Mouse (Mus musculus) forebrain, embryonic 10.5 days (tissue): ENCODE measurements around the gene Olfr718-ps1. TPM values are rescaled to one million over a fixed set of nuclear protein-coding genes. Genes with fewer than 3 reads are reported as not detected.

Source experiments
- DNase-seq: peaks from one replicate; pipeline ENCODE4 v3.0.0-alpha.2; 2017; ENCODE audit warnings: low spot score; ENCODE audit errors: extremely low spot score
- H3K27ac ChIP-seq: fragments of 300-500 bp; sonication (generic); 2 replicates; pipeline ENCODE4 v1.5.1; 2016; ENCODE audit warnings: mild to moderate bottlenecking
- H3K27me3 ChIP-seq: fragments of 300-500 bp; sonication (generic); 2 replicates; pipeline ENCODE4 v1.6.1; 2016; ENCODE audit warnings: mild to moderate bottlenecking; ENCODE audit not compliant: poor library complexity, severe bottlenecking
- H3K36me3 ChIP-seq: fragments of 300-500 bp; sonication (generic); replicated peaks from 2 replicates; pipeline ENCODE4 v1.6.1; 2016; ENCODE audit warnings: mild to moderate bottlenecking, moderate library complexity
- H3K4me1 ChIP-seq: fragments of 300-500 bp; sonication (generic); 2 replicates; pipeline ENCODE4 v1.6.1; 2016
- H3K4me3 ChIP-seq: fragments of 300-500 bp; sonication (generic); 2 replicates; pipeline ENCODE4 v1.5.1; 2016; ENCODE audit warnings: mild to moderate bottlenecking, moderate library complexity
- H3K9me3 ChIP-seq: fragments of 300-500 bp; sonication (generic); 2 replicates; pipeline ENCODE4 v1.6.1; 2016; ENCODE audit warnings: mild to moderate bottlenecking, moderate library complexity
- WGBS: fragments of 180-500 bp; shearing (Covaris S2); methylation state at CpG from one replicate; pipeline ENCODE4 v1.1.7; 2016; 5-methylcytosine and 5-hydroxymethylcytosine counted together
- polyA plus RNA-seq: library from polyadenylated mRNA; unstranded; fragments of >200 nt; fragmentation: Nextera tagmentation; extraction: Ambion mirVana; gene quantifications from 2 replicates; pipeline ENCODE4 v1.2.1, GENCODE M21; 2016

Olfr718-ps1 gene
- polyA plus RNA-seq, 1 experiment from 2014 or later = not detected

DNA sequence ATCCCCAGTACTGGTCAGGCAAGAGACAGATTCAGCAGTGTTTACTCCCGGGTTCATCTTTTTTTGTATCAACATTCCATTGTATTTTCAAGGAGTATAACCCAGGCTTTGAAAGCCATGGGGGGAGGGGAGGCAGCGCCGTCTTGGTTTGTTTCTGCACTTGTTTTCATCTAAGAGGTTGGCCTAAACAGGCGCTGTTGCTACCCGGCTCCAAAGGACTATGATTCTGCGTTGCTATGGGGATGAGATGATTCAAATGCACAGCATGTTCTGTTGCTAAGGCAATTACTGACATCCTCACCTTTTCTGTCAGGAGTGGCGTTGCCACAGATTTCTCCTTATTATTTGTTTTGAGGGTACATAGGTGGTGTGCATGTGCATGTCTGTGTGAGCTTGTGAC, 21.8 kb downstream of the Olfr718-ps1 start:
- H3K9me3 ChIP-seq = peaks cover 8% of the 10 kb centered on the region; the same call in 1 of the 2 replicates
- no peaks in the 10 kb centered on the region for H3K36me3 ChIP-seq
- 0 out of 2 replicates have a peak overlapping the region, but pooled peaks have one; percentile 5 for H3K27ac ChIP-seq
- H3K27me3 ChIP-seq = no peaks in the 10 kb centered on the region
- H3K4me1 ChIP-seq = peaks cover 10% of the 10 kb centered on the region
- no peak overlapping the region for H3K4me3 ChIP-seq
- WGBS = 50% methylated on average over 7 of the region's 7 CpGs
- peak; percentile 20 for DNase-seq

DNA sequence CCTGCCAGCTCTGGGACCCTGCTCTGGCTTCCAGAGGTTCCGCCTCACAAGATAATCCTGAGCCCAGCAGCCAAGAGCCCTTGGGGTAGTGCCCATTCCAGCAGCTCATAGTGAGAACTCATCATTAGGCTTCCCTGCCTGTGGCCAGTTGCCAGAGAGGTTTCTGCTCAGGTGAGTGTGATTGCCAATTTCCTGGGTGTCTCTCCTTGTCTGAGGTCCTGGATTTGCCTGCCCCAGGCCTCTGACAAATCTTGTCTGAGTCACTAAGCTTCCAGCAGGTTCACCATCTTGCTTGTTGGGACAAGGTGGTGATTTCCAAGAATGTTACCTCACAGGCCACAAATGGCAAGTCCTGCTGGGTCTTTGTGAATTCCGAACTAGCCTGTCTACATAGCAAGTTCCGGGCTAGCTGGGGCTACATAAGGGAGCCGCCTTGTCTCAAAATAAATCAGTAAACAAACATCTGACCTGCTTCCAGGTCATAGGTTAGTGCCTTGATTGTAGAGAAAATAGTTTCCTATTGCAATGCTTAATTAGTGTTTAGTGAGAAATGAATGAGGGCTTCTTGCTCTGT, 22.5 kb downstream of the Olfr718-ps1 start:
- peaks cover 8% of the 10 kb centered on the region; the same call in 1 of the 2 replicates for H3K9me3 ChIP-seq
- 79% methylated on average over 4 of the region's 4 CpGs for WGBS
- H3K27me3 ChIP-seq = no peaks in the 10 kb centered on the region
- no peaks in the 10 kb centered on the region for H3K36me3 ChIP-seq
- peaks cover 10% of the 10 kb centered on the region for H3K4me1 ChIP-seq
- H3K27ac ChIP-seq = 0 out of 2 replicates have a peak overlapping the region, but pooled peaks have one; percentile 5
- H3K4me3 ChIP-seq = no peak overlapping the region
- DNase-seq = no peak

GRCm38 (mm10) chr5:143122673-143123072, 24.7 kb downstream of the Olfr718-ps1 start:
- no peaks in the 10 kb centered on the region for H3K27me3 ChIP-seq

DNA sequence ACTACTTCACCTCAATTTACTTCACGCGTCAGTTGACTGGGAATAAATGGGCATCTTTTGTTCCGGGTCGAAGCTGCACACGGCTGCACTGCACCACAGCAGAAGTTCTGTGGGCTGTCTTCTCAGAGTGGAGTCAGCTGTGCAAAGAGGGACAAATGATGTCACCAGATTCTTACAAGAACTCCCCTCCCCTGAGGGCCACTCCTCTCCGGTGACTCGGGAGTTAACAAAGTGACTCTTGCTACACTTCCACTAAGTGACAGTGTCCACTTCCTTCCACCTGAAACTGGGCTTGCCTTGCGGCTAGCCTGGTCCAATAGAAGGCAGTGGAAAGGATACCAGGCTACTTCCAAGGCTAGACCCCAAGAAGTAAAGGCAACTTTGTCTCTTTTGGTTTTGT, 25.3 kb downstream of the Olfr718-ps1 start:
- no peak overlapping the region for H3K4me3 ChIP-seq
- DNase-seq = no peak
- no peaks in the 10 kb centered on the region; the same call in 1 of the 2 replicates for H3K9me3 ChIP-seq
- H3K27me3 ChIP-seq = no peaks in the 10 kb centered on the region
- peaks cover 10% of the 10 kb centered on the region for H3K4me1 ChIP-seq
- no peaks in the 10 kb centered on the region for H3K36me3 ChIP-seq
- 85% methylated on average over 8 of the region's 8 CpGs for WGBS
- H3K27ac ChIP-seq = no peak overlapping the region

More at GRCm38 (mm10) chr5:143122673-143123072, 24.7 kb downstream of the Olfr718-ps1 start:
- Histone ChIP-seq H3K36me3 (no peaks in the 10 kb centered on the region), H3K9me3 (no peaks in the 10 kb centered on the region), H3K27ac (no peak overlapping the region), H3K4me1 (peaks cover 10% of the 10 kb centered on the region), H3K4me3 (no peak overlapping the region)
- DNase-seq = no peak
- WGBS = 35% methylated on average over 1 of the region's 1 CpGs

DNA sequence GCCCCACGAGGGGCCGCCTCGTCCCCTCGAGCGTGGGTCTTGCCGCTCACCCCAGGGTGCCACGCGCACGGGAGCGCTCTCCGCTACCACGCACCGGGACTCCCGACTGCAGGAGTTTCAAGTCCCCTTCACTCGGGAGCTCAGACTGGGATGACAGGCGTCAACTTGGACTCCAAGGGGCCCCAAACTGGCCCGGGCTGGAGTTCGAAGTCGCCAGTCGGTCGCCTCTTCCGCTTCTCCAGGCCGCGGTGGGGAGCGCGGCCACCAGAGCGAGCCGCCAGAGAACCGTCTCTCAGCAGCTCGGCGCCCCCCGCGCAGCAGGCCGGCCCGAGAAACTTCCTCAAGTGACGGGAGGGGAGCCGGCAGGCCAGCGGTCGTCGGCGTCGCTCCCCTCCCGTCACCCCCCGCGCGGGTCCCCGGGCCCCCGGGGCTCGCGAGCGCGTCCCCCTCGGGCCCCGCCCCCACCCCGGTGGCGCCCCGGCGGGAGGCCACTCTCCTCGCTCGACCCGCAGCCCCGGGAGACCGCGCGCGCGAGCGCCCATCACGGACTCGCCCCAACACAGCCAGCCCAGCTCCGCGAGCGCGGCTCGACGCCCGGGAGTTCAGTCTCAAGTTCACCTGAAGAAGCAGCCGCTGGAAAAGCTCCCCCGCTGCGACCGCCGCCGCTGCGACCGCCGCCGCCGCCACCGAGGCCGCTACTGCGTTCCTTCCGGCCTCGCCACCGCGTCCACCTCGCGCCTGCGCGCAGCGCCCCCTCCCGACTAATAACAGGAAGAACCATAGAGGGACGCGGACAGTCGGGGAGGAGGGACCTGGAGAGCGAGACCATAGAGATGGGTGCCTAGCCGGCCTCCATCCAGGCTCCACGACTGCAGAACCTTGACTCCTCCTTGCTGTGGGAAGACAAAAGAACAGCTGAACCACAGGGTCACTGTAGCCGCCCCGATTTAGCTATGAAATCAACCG, 34.8 kb downstream of the Olfr718-ps1 start, which contains the start of gene Rnf216:
Gene Rnf216 (minus strand): TSS at position 714 of the 966 bp plus-strand sequence.
- Histone ChIP-seq H3K4me3 (peak within 1 kb of the TSS; percentile 93), H3K4me1 (peaks cover 22% of the 10 kb centered on the region), H3K27ac (peak within 1 kb of the TSS; percentile 97), H3K27me3 (no peaks in the 10 kb centered on the region), H3K36me3 (peaks cover 12% of the 10 kb centered on the region), H3K9me3 (no peaks in the 10 kb centered on the region; the same call in 1 of the 2 replicates)
- DNase-seq = peak; percentile 94
- WGBS = under 1% methylated on average over 110 of the region's 110 CpGs

DNA sequence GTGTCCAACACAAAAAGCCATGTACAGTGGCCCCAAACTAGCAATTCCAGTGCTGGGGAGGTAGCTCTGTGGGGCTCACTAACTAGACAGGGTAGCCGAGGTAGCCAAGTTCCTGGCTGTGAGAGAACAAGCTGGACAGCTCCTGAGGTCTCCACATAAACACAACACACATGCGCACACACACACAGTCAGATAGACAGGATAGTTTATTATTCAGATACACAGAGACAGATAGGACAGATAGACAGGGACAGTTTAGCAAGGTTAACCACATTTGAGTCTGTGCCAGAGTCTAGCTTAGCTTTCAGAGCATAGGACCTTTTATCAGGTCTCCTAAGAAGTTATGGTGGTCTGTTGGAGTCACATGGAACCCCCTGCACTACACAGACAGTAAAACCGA, 40.5 kb downstream of the Olfr718-ps1 start:
- peaks cover 12% of the 10 kb centered on the region for H3K36me3 ChIP-seq
- no peak for DNase-seq
- no peaks in the 10 kb centered on the region for H3K9me3 ChIP-seq
- no peak overlapping the region for H3K27ac ChIP-seq
- WGBS = 94% methylated on average over 3 of the region's 3 CpGs
- H3K4me1 ChIP-seq = peaks cover 25% of the 10 kb centered on the region
- H3K27me3 ChIP-seq = no peaks in the 10 kb centered on the region
- no peak overlapping the region for H3K4me3 ChIP-seq

GRCm38 (mm10) chr5:143103231-143103630, 44.1 kb downstream of the Olfr718-ps1 start:
- DNase-seq = no peak
- 94% methylated on average over 2 of the region's 2 CpGs for WGBS

DNA sequence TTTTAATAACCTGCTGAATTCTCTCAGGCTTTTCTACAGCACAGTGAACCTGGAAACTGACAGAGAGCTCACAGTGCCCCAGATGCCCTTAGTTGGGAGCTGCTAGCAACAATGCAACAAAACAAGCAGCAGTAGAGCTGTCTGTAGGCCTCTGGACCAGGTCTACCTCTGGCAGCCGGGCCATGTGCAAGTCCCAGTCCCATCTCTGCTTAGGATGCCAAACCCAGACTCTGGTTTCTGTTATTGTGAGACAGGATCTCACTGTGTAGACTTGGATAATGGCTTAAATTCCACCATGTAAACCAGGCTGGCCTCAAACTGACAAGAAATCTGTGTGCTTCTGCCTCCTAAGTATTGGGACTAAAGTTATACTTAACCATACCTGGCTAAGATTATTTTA, 45.8 kb downstream of the Olfr718-ps1 start:
- Histone ChIP-seq H3K4me3 (no peak overlapping the region), H3K27ac (no peak overlapping the region), H3K4me1 (peaks cover 24% of the 10 kb centered on the region), H3K27me3 (no peaks in the 10 kb centered on the region), H3K9me3 (no peaks in the 10 kb centered on the region), H3K36me3 (peaks cover 10% of the 10 kb centered on the region)
- WGBS = 80% methylated on average over 1 of the region's 1 CpGs
- DNase-seq = no peak

More at GRCm38 (mm10) chr5:143103231-143103630, 44.1 kb downstream of the Olfr718-ps1 start:
- Histone ChIP-seq H3K4me3 (no peak overlapping the region), H3K9me3 (no peaks in the 10 kb centered on the region), H3K27ac (no peak overlapping the region), H3K4me1 (peaks cover 24% of the 10 kb centered on the region), H3K36me3 (no peaks in the 10 kb centered on the region; the same call in 1 of the 2 replicates), H3K27me3 (no peaks in the 10 kb centered on the region)

DNA sequence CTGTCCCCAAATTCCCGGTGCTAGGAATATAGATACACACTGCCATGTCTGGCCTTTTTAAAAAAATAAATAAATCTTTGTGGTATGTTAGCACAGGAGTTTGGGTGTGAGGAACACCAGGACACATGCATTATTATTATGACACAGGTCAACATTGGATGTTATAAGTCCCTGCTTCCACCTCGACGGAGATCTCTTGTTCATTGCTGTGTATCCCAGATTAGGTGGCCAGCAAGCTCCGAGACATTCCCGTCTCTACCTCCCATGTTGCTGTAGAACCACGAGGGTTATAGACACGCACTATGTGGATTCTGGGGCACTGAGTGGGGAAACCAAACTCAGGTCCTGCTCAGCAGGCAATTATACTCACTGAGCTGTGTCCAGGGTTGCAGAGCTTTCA, 52.1 kb downstream of the Olfr718-ps1 start:
- Histone ChIP-seq H3K36me3 (peaks cover 59% of the 10 kb centered on the region), H3K9me3 (no peaks in the 10 kb centered on the region), H3K4me3 (no peak overlapping the region), H3K27ac (no peak overlapping the region), H3K27me3 (no peaks in the 10 kb centered on the region), H3K4me1 (peaks cover 6% of the 10 kb centered on the region; the same call in 1 of the 2 replicates)
- no peak for DNase-seq
- 93% methylated on average over 7 of the region's 7 CpGs for WGBS

DNA sequence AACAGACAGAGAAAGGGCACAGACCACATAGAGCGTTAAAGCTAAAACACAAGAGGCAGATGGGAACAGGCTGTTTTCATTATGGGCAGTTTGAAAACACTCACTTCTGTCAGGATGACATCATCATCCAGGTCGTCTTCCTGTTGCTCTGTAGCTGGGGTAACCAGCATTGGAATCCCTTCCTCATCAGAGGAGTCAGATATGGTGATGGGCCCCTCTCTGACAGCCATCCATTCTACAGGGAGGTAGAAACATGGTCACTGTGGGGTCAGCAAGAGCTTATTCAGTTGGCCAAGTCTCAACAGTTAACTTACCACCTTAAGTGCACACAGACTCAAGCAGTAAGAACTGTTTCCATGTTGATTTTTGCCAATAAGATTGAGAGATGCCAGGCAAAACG, 54.5 kb downstream of the Olfr718-ps1 start:
- no peaks in the 10 kb centered on the region for H3K27me3 ChIP-seq
- H3K9me3 ChIP-seq = no peaks in the 10 kb centered on the region
- no peak for DNase-seq
- no peak overlapping the region for H3K27ac ChIP-seq
- peaks cover 81% of the 10 kb centered on the region for H3K36me3 ChIP-seq
- H3K4me1 ChIP-seq = no peaks in the 10 kb centered on the region
- no peak overlapping the region for H3K4me3 ChIP-seq
- WGBS = 81% methylated on average over 3 of the region's 3 CpGs

GRCm38 (mm10) chr5:143084898-143085297, 62.5 kb downstream of the Olfr718-ps1 start:
- Histone ChIP-seq H3K4me1 (no peaks in the 10 kb centered on the region), H3K4me3 (no peak overlapping the region), H3K36me3 (peaks cover 98% of the 10 kb centered on the region), H3K27me3 (no peaks in the 10 kb centered on the region), H3K9me3 (no peaks in the 10 kb centered on the region), H3K27ac (no peak overlapping the region)
- WGBS = 68% methylated on average over 4 of the region's 4 CpGs
- DNase-seq = peak; percentile 39
